Mouse (Mus musculus) ES-Bruce4 (cell line): ENCODE data around the gene Mfap2. TPM values are rescaled to one million over a fixed set of nuclear protein-coding genes. Genes with fewer than 3 reads are reported as not detected.

Experiments
- H3K27ac ChIP-seq: 2 replicates; pipeline ENCODE4 v1.5.1; 2012; ENCODE audit warnings: low read length, inconsistent platforms; ENCODE audit not compliant: insufficient read depth
- H3K27me3 ChIP-seq: 2 replicates; pipeline ENCODE4 v1.6.1; 2012; ENCODE audit warnings: mild to moderate bottlenecking, low read length, inconsistent platforms; ENCODE audit not compliant: control insufficient read depth, poor library complexity, insufficient read depth, severe bottlenecking
- H3K36me3 ChIP-seq: 2 replicates; pipeline ENCODE4 v1.6.1; 2012; ENCODE audit warnings: inconsistent platforms, mild to moderate bottlenecking, low read length, moderate library complexity; ENCODE audit not compliant: control insufficient read depth, poor library complexity, insufficient read depth, severe bottlenecking
- H3K4me1 ChIP-seq: one replicate; pipeline ENCODE4 v1.8.1; 2011; ENCODE audit warnings: low read length; ENCODE audit not compliant: control insufficient read depth, insufficient read depth
- H3K4me3 ChIP-seq: 2 replicates; pipeline ENCODE4 v1.5.1; 2011; ENCODE audit warnings: low read depth, mild to moderate bottlenecking, low read length
- H3K9ac ChIP-seq: 2 replicates; pipeline ENCODE4 v1.6.1; 2012; ENCODE audit warnings: low read depth, mild to moderate bottlenecking, inconsistent platforms; ENCODE audit not compliant: poor library complexity, severe bottlenecking
- H3K9me3 ChIP-seq: replicated peaks from 2 replicates; pipeline ENCODE4 v1.6.1; 2012; ENCODE audit warnings: mild to moderate bottlenecking, low read length, inconsistent platforms; ENCODE audit not compliant: control insufficient read depth, poor library complexity, insufficient read depth, severe bottlenecking
- CTCF ChIP-seq: IDR thresholded peaks from one replicate; pipeline ENCODE4 v1.8.1; 2011; ENCODE audit warnings: low read depth, low read length
- EP300 ChIP-seq: IDR thresholded peaks from 2 replicates; pipeline ENCODE4 v1.6.1; 2011; ENCODE audit warnings: low read depth, low read length; ENCODE audit not compliant: insufficient read depth
- POLR2A ChIP-seq: IDR thresholded peaks from one replicate; pipeline ENCODE4 v1.8.1; 2011; ENCODE audit warnings: low read length; ENCODE audit not compliant: insufficient read depth
- polyA plus RNA-seq: library from polyadenylated mRNA; stranded (reverse); fragments of >200 nt; gene quantifications from 2 replicates; pipeline ENCODE4 v1.2.4, GENCODE M21; 2011; ENCODE audit warnings: low read depth; ENCODE audit not compliant: missing spikeins, insufficient read depth, insufficient read length

Gene Mfap2
- polyA plus RNA-seq, 1 experiment, result 5.2 TPM

GRCm38 (mm10) chr4:141044816-141045215 lies 34.6 kb downstream of the Mfap2 start:
- no peaks in the 10 kb centered on the region for H3K9me3 ChIP-seq
- no peaks in the 10 kb centered on the region for H3K27me3 ChIP-seq
- H3K36me3 ChIP-seq, result no peaks in the 10 kb centered on the region
- peaks cover 5% of the 10 kb centered on the region for H3K4me1 ChIP-seq
- TF ChIP-seq CTCF (peak; percentile 86), EP300 (no peak)
- no peak overlapping the region for H3K27ac ChIP-seq
- H3K4me3 ChIP-seq, result no peak overlapping the region
- no peak overlapping the region for H3K9ac ChIP-seq

- no peak for TF ChIP-seq POLR2A
- no peak for TF ChIP-seq CTCF
- TF ChIP-seq EP300, result no peak
- H3K9ac ChIP-seq, result no peak overlapping the region
- H3K4me1 ChIP-seq, result peaks cover 5% of the 10 kb centered on the region
- H3K36me3 ChIP-seq, result no peaks in the 10 kb centered on the region
- no peak overlapping the region for H3K27ac ChIP-seq
- no peak overlapping the region for H3K4me3 ChIP-seq
- H3K27me3 ChIP-seq, result no peaks in the 10 kb centered on the region
- H3K9me3 ChIP-seq, result no peaks in the 10 kb centered on the region
Measured at GRCm38 (mm10) chr4:141048810-141049475, 38.7 kb downstream of the Mfap2 start.

GRCm38 (mm10) chr4:141049476-141049835 lies 39.2 kb downstream of the Mfap2 start:
- Histone ChIP-seq H3K9ac (no peak overlapping the region), H3K4me1 (peaks cover 5% of the 10 kb centered on the region), H3K27me3 (no peaks in the 10 kb centered on the region), H3K27ac (no peak overlapping the region), H3K36me3 (no peaks in the 10 kb centered on the region), H3K9me3 (no peaks in the 10 kb centered on the region), H3K4me3 (no peak overlapping the region)
- TF ChIP-seq CTCF, result no peak
- TF ChIP-seq EP300, result no peak
- TF ChIP-seq POLR2A, result no peak

DNA sequence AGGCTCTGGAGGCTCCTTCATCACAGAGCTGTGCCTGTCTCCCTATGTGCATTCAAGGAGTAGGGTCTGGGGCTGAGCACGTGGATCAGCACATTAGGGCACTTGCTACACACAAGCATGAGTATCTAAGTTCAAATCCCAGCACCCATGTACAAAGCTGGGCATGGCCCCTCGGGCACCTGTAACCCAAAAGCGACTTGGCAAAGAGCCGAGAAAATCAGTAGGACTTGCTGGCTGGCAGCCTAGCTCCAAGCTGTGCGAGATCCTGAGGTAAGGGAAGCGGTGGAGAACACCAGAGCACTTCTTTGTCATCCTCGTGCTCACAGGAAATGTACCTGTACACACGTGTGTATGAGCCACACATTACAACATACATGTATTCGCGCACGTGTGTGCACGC lies 42.2 kb downstream of the Mfap2 start:
- no peak overlapping the region for H3K9ac ChIP-seq

GRCm38 (mm10) chr4:141053138-141053537 lies 42.9 kb downstream of the Mfap2 start:
- Histone ChIP-seq H3K27ac (no peak overlapping the region), H3K27me3 (no peaks in the 10 kb centered on the region), H3K9me3 (no peaks in the 10 kb centered on the region), H3K36me3 (no peaks in the 10 kb centered on the region), H3K4me1 (no peaks in the 10 kb centered on the region), H3K4me3 (no peak overlapping the region), H3K9ac (no peak overlapping the region)
- TF ChIP-seq POLR2A (no peak), CTCF (no peak), EP300 (no peak)

More for the DNA sequence above, 42.2 kb downstream of the Mfap2 start:
- Histone ChIP-seq H3K9me3 (no peaks in the 10 kb centered on the region), H3K4me1 (peaks cover under 1% of the 10 kb centered on the region), H3K4me3 (no peak overlapping the region), H3K27me3 (no peaks in the 10 kb centered on the region), H3K36me3 (no peaks in the 10 kb centered on the region), H3K27ac (no peak overlapping the region)
- TF ChIP-seq CTCF, result no peak

GRCm38 (mm10) chr4:141053568-141054161 lies 43.4 kb downstream of the Mfap2 start:
- no peak for TF ChIP-seq CTCF
- no peak for TF ChIP-seq POLR2A
- no peak for TF ChIP-seq EP300
- Histone ChIP-seq H3K4me1 (no peaks in the 10 kb centered on the region), H3K27ac (no peak overlapping the region), H3K9me3 (no peaks in the 10 kb centered on the region), H3K9ac (no peak overlapping the region), H3K27me3 (no peaks in the 10 kb centered on the region), H3K4me3 (peak overlapping the region; percentile 22), H3K36me3 (no peaks in the 10 kb centered on the region)
